Comparison of ENCODE assay signal across 21 mouse cellular contexts in the genomic region with DNA sequence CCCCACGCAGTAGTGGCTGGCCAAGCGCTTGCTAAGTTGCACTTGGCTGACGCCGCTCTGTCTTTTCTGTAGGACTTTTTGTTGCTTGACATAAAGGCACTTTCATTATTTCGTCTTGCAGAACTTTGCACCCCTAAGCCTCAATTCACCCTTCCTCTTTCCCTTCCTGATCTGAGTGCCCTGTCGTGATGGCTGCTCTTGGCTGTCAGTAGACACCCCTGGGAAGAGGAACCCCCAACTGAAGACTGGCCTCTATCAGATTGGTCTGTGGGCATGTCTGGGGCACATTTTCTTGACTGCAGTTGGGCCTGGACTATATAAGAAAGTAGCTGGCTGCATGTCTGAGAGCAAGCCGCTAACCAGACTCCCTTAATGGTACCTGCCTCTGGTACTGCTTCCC.
"Had no signal": no experiment of that assay in that cellular context is flagged by ENCODE, and none has a peak within 500 bp of the region (broad histone marks: within the 10 kb centered on the region; RNA-seq: fewer than 3 reads in every experiment).

No protein-coding gene starts in this region.

- H3K36me3 ChIP-seq: liver, embryonic 15.5 days; lung, embryonic 15.5 days; neural tube, embryonic 12.5 days; neural tube, embryonic 15.5 days; stomach, embryonic 15.5 days had no signal

- H3K27me3 ChIP-seq: liver, embryonic 15.5 days; lung, embryonic 15.5 days; megakaryocyte, embryonic 14.5 days; neural tube, embryonic 12.5 days; neural tube, embryonic 15.5 days; stomach, embryonic 15.5 days had no signal

- H3K27ac ChIP-seq: layer of hippocampus, adult 2 months; liver, embryonic 15.5 days; lung, embryonic 15.5 days; neural tube, embryonic 12.5 days; neural tube, embryonic 15.5 days; stomach, embryonic 15.5 days had no signal

- DNase-seq: kidney, adult 18-20 months; kidney, adult 9 months; kidney, postnatal 25 days; layer of hippocampus, adult 9-11 months; lung, adult 18-20 months; lung, postnatal 10 days; lung, postnatal 36 days; midbrain, embryonic 14.5 days; right cerebral cortex, adult 18-20 months; right cerebral cortex, postnatal 14 days; spleen, adult 18-20 months; thymus, adult 2 months; thymus, postnatal 14 days; thymus, postnatal 4 days had no signal

- H3K9me3 ChIP-seq: liver, embryonic 15.5 days; lung, embryonic 15.5 days; neural tube, embryonic 12.5 days; neural tube, embryonic 15.5 days; stomach, embryonic 15.5 days had no signal

- H3K4me1 ChIP-seq: liver, embryonic 15.5 days; lung, embryonic 15.5 days; megakaryocyte, embryonic 14.5 days; stomach, embryonic 15.5 days had no signal

- H3K4me3 ChIP-seq: layer of hippocampus, adult 2 months; liver, embryonic 15.5 days; lung, embryonic 15.5 days; megakaryocyte, embryonic 14.5 days; neural tube, embryonic 12.5 days; neural tube, embryonic 15.5 days; stomach, embryonic 15.5 days had no signal
